Mouse (Mus musculus): Measurements from ENCODE around the gene Unc13b.

- TF ChIP-seq POLR2A (IDR thresholded peaks at IDR 0.05; ENCODE audit: low read depth, low read length) (no peak), CTCF (IDR thresholded peaks at IDR 0.05; ENCODE audit: extremely low read depth, insufficient read depth, insufficient read length, insufficient replicate concordance) (no peak)
Observed at GRCm38 (mm10) chr4:43020876-43021275, 37.9 kb upstream of the Unc13b start.

All from spleen, adult 2 months (tissue).